Mouse (Mus musculus) E14TG2a.4 (cell line): ENCODE data around the gene Grcc10.

Experiments
- CTCF ChIP-seq: conservative IDR thresholded peaks from 2 replicates; pipeline ENCODE4 v1.5.1; 2014; ENCODE audit warnings: low read length
- POU5F1 ChIP-seq: IDR thresholded peaks from 2 replicates; pipeline ENCODE4 v1.6.1; 2014; ENCODE audit warnings: low read length, borderline replicate concordance

- TF ChIP-seq CTCF = no peak
- TF ChIP-seq POU5F1 = no peak
Measured at GRCm38 (mm10) chr6:124768704-124769044, 27.5 kb upstream of the Grcc10 start.
